Mouse (Mus musculus) retina, embryonic 14.5 days (tissue): ENCODE data around the gene Flywch2.
"Not testable (repeated sequence)": the region's sequence is repeated elsewhere in the genome, so short reads cannot be mapped to it uniquely, and the experiment has no call there.

ENCODE experiments used
- DNase-seq: peaks from one replicate; pipeline ENCODE4 v3.0.0-alpha.2; 2015; ENCODE audit warnings: low spot score

The Flywch2 gene

GRCm38 (mm10) chr17:23790269-23791078 lies 4.6 kb upstream of the Flywch2 start, which contains the start of gene Srrm2:
Gene Srrm2, plus strand, starts transcription at chr17:23790532.
- peak; percentile 76 for DNase-seq

GRCm38 (mm10) chr17:23789749-23790268 lies 3.9 kb upstream of the Flywch2 start:
- DNase-seq = no peak

DNA sequence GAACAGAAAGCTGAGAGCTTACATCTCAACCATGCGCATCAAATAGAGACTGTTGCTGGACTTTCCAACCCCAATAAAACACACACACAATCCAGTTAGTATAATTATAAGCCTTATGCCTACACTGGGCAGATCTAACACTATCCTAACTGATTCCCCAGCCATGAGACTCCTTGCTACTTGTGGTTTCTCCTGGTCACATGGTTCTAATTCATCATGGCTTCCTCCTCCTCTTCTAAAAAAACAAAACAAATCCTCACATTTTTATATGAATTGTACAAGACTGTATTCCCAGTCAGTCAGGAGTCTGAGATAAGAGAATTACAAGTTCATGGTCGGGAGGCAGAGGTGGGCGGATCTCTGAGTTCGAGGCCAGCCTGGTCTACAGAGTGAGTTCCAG lies 3.1 kb upstream of the Flywch2 start:
- no peak for DNase-seq

DNA sequence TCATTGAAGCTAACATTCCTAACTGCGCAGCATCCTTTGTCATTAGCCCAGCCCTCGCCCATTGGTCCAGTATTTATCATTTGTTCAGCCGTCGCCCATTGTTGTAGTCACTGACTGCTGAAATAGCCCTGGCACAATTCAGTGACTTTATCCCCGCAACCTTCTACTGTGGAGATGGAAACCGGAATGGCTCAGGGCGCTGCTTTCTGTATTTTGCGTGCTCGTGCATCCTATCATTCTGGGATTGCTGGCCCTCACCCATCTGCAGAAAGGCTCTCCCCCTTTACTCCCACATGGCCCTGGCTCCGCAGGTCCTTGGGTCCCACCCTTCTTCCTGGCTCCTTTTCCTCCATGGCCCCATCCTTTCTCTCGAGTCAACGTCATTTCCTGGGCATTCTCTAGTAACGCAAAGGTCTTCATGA lies 640 bp upstream of the Flywch2 start:
- peak; percentile 59 for DNase-seq

GRCm38 (mm10) chr17:23783352-23783751 lies 2.5 kb downstream of the Flywch2 start:
- no peak for DNase-seq

DNA sequence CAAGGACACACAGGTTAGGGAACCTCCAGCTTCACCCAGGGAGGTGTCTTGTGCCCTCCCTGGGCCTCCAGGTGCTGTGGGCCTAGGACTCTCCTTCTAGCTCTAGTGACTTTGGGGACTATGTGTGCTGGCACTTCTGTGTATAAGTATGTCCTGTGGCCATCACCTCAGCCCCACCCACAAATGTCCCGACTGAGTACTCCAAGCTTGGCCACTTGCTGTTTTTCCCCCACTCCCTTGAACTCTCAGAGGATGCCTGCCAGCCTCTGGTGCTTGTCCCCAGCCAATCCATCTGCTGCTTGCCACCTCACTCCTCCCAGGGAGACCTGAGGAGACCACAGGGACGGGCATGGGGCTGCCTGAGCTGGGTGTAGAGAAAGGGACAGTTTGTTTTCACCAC lies 7.4 kb downstream of the Flywch2 start:
- no peak for DNase-seq

GRCm38 (mm10) chr17:23777141-23777540 lies 8.7 kb downstream of the Flywch2 start:
- no peak for DNase-seq

- no peak for DNase-seq
Measured at GRCm38 (mm10) chr17:23776216-23776615, 9.7 kb downstream of the Flywch2 start.

- peak; percentile 85 for DNase-seq
Measured at GRCm38 (mm10) chr17:23774090-23774489, 11.8 kb downstream of the Flywch2 start.

DNA sequence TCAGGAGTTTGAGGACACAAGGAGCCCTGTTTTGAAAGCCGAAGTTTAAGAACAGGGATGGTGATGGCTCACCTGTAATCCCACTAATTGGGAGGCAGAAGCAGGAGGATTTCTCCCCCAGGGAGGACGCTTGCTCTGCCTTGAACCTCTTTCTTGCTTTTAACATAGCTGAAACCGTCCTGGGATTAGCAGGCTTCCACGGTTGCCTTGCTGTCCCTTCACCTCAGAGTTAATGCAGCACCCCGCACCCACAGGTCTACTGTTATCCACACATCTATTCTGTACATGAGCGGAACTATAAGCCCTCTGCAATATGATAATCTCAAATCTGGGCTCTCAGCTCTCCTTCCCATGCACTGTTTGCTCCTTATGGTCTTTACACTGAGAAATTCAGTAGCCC lies 12.2 kb downstream of the Flywch2 start:
- no peak for DNase-seq

GRCm38 (mm10) chr17:23772219-23772556 lies 13.7 kb downstream of the Flywch2 start:
- not testable (repeated sequence) for DNase-seq

GRCm38 (mm10) chr17:23771284-23772218 lies 14.3 kb downstream of the Flywch2 start, which contains the start of gene Flywch1:
Gene Flywch1, minus strand, starts transcription at chr17:23771602.
- peak; percentile 98 for DNase-seq

- no peak for DNase-seq
Measured at GRCm38 (mm10) chr17:23770896-23771283, 15.0 kb downstream of the Flywch2 start.

DNA sequence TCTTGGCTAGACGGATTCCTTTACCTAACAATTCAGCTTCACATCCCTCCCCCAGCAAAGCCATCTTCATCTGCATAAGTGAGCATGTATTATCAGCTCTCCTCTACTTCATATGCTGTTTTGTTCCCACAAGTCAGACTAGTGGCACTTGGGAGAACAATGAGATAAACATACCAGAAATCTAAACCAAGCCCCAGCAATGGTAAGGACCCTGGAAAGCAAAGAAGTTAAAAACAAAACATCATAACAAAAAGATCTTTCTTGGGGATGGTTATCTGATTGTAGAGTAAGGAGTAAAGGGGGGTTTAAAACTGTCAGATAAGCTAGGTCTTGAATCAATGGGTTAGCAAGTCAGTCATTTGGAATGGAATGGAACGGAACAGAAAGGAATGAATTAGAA lies 15.4 kb downstream of the Flywch2 start:
- peak; percentile 9 for DNase-seq

GRCm38 (mm10) chr17:23762976-23763375 lies 22.9 kb downstream of the Flywch2 start:
- no peak for DNase-seq

GRCm38 (mm10) chr17:23761155-23761554 lies 24.7 kb downstream of the Flywch2 start:
- no peak for DNase-seq

DNA sequence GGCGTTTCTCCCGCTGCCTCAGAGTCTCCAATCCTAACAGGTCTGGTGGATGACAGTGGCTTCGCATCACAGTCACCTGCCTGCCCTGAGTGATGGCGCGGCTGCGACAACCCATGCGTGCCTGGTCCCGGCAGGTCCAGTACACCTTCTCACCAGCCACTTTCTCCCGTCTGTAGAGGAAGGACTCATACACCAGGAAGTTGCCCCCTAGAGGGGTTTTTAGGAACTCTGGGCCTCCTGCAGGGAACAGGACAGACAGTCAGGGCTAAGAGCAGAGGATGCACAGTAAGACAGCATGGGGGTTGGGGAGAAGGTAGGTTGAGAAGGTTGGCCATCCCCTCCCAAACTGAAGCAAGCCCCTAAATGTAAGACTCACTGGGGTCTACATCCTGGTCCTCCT lies 25.6 kb downstream of the Flywch2 start:
- DNase-seq = no peak

DNA sequence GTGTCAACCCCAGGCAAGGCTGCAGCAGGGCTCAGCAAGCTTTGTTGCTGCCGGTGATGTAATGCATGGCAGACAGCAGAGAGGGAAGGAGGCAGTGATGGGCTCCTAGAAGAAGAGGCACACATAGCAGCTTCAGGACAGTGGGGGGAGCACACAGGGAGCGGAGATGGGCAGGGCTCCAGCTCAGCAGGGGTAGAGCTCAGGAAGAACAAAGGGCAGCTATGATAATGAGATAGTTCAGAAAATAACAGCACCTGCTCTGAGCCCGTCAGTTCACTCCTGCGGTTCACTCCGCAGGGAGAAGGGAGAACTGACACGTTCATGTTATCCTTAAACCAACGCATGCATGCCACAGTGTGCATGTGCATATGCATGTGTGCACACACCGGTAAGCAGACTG lies 27.1 kb downstream of the Flywch2 start:
- no peak for DNase-seq

DNA sequence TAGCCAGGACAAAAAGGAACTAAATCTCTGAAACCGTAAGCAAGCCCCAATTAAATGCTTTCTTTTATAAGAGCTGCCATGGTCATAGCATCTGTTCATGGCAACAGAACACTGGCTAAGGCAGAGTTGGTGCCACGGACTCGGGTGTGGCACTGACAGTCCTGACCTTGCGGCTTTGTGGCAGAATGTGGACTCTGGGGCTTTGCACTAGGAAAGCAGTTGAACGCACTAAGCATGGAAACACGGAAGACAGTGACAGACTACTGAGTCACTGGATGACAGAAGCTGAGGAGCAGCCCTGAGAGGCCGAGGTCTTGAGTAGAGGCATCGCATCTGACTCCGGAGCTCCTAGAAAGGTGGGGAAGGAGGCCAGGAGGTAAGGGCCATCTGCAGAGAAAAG lies 28.3 kb downstream of the Flywch2 start:
- DNase-seq = no peak

DNA sequence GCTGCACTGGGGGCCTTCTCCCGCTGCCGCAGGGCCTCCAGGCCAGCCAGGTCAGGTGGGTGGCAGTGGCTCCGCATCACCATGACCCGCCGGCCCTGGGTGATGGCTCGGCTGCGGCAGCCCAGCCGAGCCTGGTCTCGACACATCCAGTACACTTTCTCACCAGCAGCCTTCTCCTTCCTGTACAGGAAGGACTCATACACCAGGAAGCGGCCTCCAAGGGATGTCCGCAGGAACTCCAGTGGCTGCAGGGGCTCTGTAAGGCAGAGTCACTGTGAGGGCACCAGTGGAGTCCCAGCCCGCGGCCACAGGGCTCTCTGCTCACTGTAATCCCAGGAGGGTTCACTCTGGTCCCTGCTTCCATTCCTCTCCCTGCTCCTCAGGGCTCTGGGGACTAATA lies 30.2 kb downstream of the Flywch2 start:
- no peak for DNase-seq

DNA sequence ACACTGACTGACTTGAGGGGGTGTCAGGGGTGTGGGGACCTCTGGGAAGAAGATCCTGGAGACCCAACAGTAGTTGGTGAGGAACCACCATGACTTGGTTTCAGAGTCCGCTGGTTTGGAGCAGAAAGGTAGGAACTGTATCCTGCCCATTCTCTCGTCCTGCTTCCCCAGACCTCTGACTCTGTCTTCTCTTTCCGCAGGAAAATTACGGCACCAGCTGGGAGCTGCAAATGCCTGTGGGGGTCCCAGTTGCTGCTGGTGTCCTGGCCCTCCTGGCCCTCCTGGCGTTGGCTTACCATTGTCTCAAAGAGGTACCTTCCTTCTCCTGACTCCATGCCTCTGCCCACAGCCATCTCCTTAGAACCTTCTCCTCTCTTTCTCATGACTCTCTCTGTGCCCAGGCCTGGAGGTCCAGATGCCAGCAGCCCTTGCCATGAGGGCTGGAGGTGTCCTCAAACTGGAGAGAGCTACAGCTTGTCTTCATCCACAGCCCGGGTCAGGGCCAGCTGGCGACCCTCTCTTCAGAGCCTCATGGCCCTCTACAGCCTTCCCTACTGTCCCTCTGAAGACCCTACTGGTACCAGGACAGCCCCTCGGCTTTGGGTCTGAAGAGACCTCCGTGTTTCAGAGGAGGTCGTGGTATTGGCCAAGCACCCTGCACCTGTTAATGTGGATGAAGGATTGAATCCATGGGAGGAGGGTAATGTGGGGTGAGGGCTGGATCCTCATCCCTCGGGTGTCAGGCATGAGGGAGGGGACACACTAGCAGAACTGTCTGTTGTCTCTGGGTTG lies 36.3 kb downstream of the Flywch2 start:
- DNase-seq = no peak
